Mouse (Mus musculus) limb, embryonic 10.5 days (tissue): ENCODE measurements around the gene Sec14l2. TPM values are rescaled to one million over a fixed set of nuclear protein-coding genes. Genes with fewer than 3 reads are reported as not detected.
A peak's percentile ranks its signal among the peaks of the same experiment; 100 is the strongest.

Source experiments
- DNase-seq: peaks from one replicate; pipeline ENCODE4 v3.0.0-alpha.2; 2017; ENCODE audit warnings: low spot score
- H3K27ac ChIP-seq: fragments of 300-500 bp; sonication (generic); 2 replicates; pipeline ENCODE4 v1.5.1; 2016; ENCODE audit warnings: mild to moderate bottlenecking
- H3K27me3 ChIP-seq: fragments of 300-500 bp; sonication (generic); 2 replicates; pipeline ENCODE4 v1.6.1; 2016; ENCODE audit warnings: low read depth, mild to moderate bottlenecking; ENCODE audit not compliant: poor library complexity, severe bottlenecking
- H3K36me3 ChIP-seq: fragments of 300-500 bp; sonication (generic); 2 replicates; pipeline ENCODE4 v1.6.1; 2016; ENCODE audit warnings: mild to moderate bottlenecking, moderate library complexity
- H3K4me1 ChIP-seq: fragments of 300-500 bp; sonication (generic); 2 replicates; pipeline ENCODE4 v1.6.1; 2016
- H3K4me3 ChIP-seq: fragments of 300-500 bp; sonication (generic); 2 replicates; pipeline ENCODE4 v1.5.1; 2016; ENCODE audit warnings: mild to moderate bottlenecking, moderate library complexity
- H3K9me3 ChIP-seq: fragments of 300-500 bp; sonication (generic); replicated peaks from 2 replicates; pipeline ENCODE4 v1.6.1; 2016; ENCODE audit warnings: mild to moderate bottlenecking
- WGBS: fragments of 180-500 bp; shearing (Covaris S2); methylation state at CpG from one replicate; pipeline ENCODE4 v1.1.7; 2016; 5-methylcytosine and 5-hydroxymethylcytosine counted together
- microRNA-seq: library from miRNA; unstranded; fragments of <30 nt; microRNA quantifications from one replicate; pipeline ENCODE4, GENCODE M21; 2017
- polyA plus RNA-seq: library from polyadenylated mRNA; unstranded; fragments of >200 nt; fragmentation: Nextera tagmentation; extraction: Ambion mirVana; gene quantifications from 2 replicates; pipeline ENCODE4 v1.2.1, GENCODE M21; 2016

The Sec14l2 gene
- polyA plus RNA-seq, 1 experiment from 2014 or later: 2.7 TPM

DNA sequence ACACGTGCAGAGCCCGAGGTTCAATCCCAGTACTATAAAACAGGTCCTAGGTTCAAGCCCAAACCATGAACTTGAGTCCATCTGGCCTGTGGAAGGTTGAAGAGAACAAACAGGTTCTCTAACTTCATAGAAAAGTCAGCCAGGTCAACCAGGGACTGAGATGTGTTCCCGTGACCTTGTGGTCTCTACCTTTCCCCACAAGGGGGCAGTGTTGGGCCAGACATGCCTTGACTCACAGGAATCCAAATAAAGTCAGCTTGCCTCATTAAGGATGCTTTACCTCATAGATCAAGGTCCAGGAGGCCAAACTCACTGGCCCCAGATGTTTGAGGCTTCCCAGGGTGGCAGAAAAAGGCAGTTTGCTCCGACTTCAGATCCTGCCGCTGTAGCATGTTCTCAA lies 69.6 kb downstream of the Sec14l2 start:
- 20% methylated on average over 5 of the region's 5 CpGs for WGBS
- peak; percentile 81 for DNase-seq
- Histone ChIP-seq H3K27me3 (no peaks in the 10 kb centered on the region), H3K27ac (no peak overlapping the region), H3K4me1 (no peaks in the 10 kb centered on the region), H3K4me3 (no peak overlapping the region), H3K9me3 (no peaks in the 10 kb centered on the region), H3K36me3 (no peaks in the 10 kb centered on the region)

DNA sequence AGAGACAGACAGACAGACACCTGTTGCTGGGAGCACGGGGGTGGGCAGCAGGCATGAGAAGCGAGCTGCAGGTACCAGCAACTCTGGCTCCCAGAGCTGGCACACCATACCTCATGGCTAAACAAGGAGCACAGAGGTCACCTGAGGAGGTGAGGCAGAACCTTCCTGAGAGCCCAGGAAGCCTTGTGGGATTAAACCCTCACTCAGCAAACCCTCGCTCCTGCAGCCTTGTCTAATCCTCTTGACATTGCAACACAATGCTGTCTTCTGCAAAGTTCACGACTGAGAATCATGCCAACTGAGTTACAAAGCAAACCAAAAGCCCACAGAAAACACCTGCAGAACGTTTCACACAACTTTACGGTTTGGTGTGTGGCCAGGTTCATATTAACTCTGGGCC lies 74.8 kb downstream of the Sec14l2 start:
- 85% methylated on average over 6 of the region's 6 CpGs for WGBS
- no peak overlapping the region for H3K27ac ChIP-seq
- H3K27me3 ChIP-seq: no peaks in the 10 kb centered on the region
- no peaks in the 10 kb centered on the region for H3K36me3 ChIP-seq
- H3K9me3 ChIP-seq: no peaks in the 10 kb centered on the region
- no peaks in the 10 kb centered on the region for H3K4me1 ChIP-seq
- no peak for DNase-seq
- no peak overlapping the region for H3K4me3 ChIP-seq

DNA sequence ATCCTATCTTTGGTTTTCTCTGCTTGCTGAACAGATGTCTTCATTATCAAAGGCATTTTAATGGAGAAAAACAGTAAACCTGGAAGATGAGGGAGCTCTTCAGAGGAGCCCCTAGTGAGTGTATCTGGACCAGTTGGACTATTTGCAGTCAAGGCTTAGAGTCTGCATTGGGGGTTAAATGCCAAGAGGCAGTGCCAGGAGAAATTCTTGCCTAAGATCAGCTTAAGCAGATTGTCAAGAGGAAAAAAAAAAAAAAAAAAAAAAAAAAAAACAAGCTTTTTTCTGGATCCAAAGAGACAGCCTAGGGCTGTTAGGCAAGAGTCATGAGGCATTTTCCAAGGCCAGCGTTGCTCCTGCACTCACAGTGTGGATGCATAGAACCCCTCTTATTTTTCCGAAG lies 75.4 kb downstream of the Sec14l2 start:
- H3K9me3 ChIP-seq: no peaks in the 10 kb centered on the region
- DNase-seq: no peak
- H3K36me3 ChIP-seq: no peaks in the 10 kb centered on the region
- no peaks in the 10 kb centered on the region for H3K27me3 ChIP-seq
- no peak overlapping the region for H3K4me3 ChIP-seq
- H3K27ac ChIP-seq: no peak overlapping the region
- H3K4me1 ChIP-seq: no peaks in the 10 kb centered on the region
- WGBS: 92% methylated on average over 2 of the region's 2 CpGs

Small RNAs within 50 kb of the gene (microRNA-seq; reads per million reads assigned to microRNA genes)
- 3.5 reads per million, percentile 4 among the genes with 10 or more reads in this experiment for gene Mir3060

Other genes with a start within 250 kb of the Sec14l2 start
- 0.67 and 0.70 TPM in 2 replicates for gene 4921536K21Rik, start 228.3 kb downstream of the Sec14l2 start, polyA plus RNA-seq
- gene Dusp18, start 228.2 kb downstream of the Sec14l2 start, polyA plus RNA-seq: 12.9 and 17.0 TPM in 2 replicates
- 2.5 and 2.6 TPM in 2 replicates for gene Slc35e4, start 208.8 kb downstream of the Sec14l2 start, polyA plus RNA-seq
- 19.5 and 23.9 TPM in 2 replicates for gene Tcn2, start 191.3 kb downstream of the Sec14l2 start, polyA plus RNA-seq
- 106 and 115 TPM in 2 replicates for gene Pes1, start 159.4 kb downstream of the Sec14l2 start, polyA plus RNA-seq
- gene 4930556J24Rik, start 146.6 kb downstream of the Sec14l2 start, polyA plus RNA-seq: 0.13 and 0.25 TPM in 2 replicates
- gene Gal3st1, start 139.8 kb downstream of the Sec14l2 start, polyA plus RNA-seq: 0.55 and 1.8 TPM in 2 replicates
- gene Sec14l4, start 92.0 kb downstream of the Sec14l2 start, polyA plus RNA-seq: 0.06 TPM in 1 of 2 replicates, not detected in the other
- gene Sec14l3, start 58.6 kb downstream of the Sec14l2 start, polyA plus RNA-seq: not detected in 2 replicates
- 12.5 and 16.2 TPM in 2 replicates for gene Mtfp1, start 28.0 kb downstream of the Sec14l2 start, polyA plus RNA-seq
- gene Rnf215, start 11.8 kb upstream of the Sec14l2 start, polyA plus RNA-seq: 16.3 and 23.3 TPM in 2 replicates
- 7.9 and 9.4 TPM in 2 replicates for gene Ccdc157, start 36.9 kb upstream of the Sec14l2 start, polyA plus RNA-seq
- 101 and 105 TPM in 2 replicates for gene Sf3a1, start 36.9 kb upstream of the Sec14l2 start, polyA plus RNA-seq
- gene Tbc1d10a, start 63.4 kb upstream of the Sec14l2 start, polyA plus RNA-seq: 27.4 and 37.4 TPM in 2 replicates
- 1.8 and 2.1 TPM in 2 replicates for gene Castor1, start 94.8 kb upstream of the Sec14l2 start, polyA plus RNA-seq
- gene Osm, start 113.0 kb upstream of the Sec14l2 start, polyA plus RNA-seq: not detected in 2 replicates
- 0.05 and 0.06 TPM in 2 replicates for gene Lif, start 134.1 kb upstream of the Sec14l2 start, polyA plus RNA-seq